Mouse (Mus musculus) neural tube, embryonic 11.5 days (tissue): ENCODE results near the gene Cbfa2t2. TPM values are rescaled to one million over a fixed set of nuclear protein-coding genes. Genes with fewer than 3 reads are reported as not detected.

Experiments used
- ATAC-seq: fragments of 200-750 bp; cut with Nextera tagmentation; 2 replicates; pipeline ENCODE4 v1.8.0; 2017; ENCODE audit warnings: moderate number of reproducible peaks, mild to moderate bottlenecking, moderate TSS enrichment, moderate library complexity; ENCODE audit not compliant: insufficient read depth, low FRiP score, low TSS enrichment
- DNase-seq: peaks from one replicate; pipeline ENCODE4 v3.0.0-alpha.2; 2015; ENCODE audit warnings: low spot score
- H3K27ac ChIP-seq: fragments of 300-500 bp; sonication (generic); 2 replicates; pipeline ENCODE4 v1.5.1; 2014; ENCODE audit warnings: low read depth, mild to moderate bottlenecking, low read length
- H3K27me3 ChIP-seq: fragments of 300-500 bp; sonication (generic); 2 replicates; pipeline ENCODE4 v1.6.1; 2014; ENCODE audit warnings: mild to moderate bottlenecking, low read length, mixed read lengths; ENCODE audit not compliant: control insufficient read depth, insufficient read depth
- H3K36me3 ChIP-seq: fragments of 300-500 bp; sonication (generic); 2 replicates; pipeline ENCODE4 v1.6.1; 2014; ENCODE audit warnings: mild to moderate bottlenecking, low read length, moderate library complexity, mixed read lengths; ENCODE audit not compliant: control insufficient read depth, insufficient read depth
- H3K4me1 ChIP-seq: fragments of 300-500 bp; sonication (generic); 2 replicates; pipeline ENCODE4 v1.6.1; 2014; ENCODE audit warnings: low read length, mixed read lengths; ENCODE audit not compliant: control insufficient read depth, insufficient read depth
- H3K4me2 ChIP-seq: fragments of 300-500 bp; sonication (generic); 2 replicates; pipeline ENCODE4 v1.6.1; 2014; ENCODE audit warnings: low read depth, mild to moderate bottlenecking, moderate library complexity
- H3K4me3 ChIP-seq: fragments of 300-500 bp; sonication (generic); 2 replicates; pipeline ENCODE4 v1.5.1; 2014; ENCODE audit warnings: low read depth, low read length
- H3K9ac ChIP-seq: fragments of 300-500 bp; sonication (generic); 2 replicates; pipeline ENCODE4 v1.6.1; 2014; ENCODE audit warnings: mild to moderate bottlenecking, low read length
- H3K9me3 ChIP-seq: fragments of 300-500 bp; sonication (generic); 2 replicates; pipeline ENCODE4 v1.6.1; 2016; ENCODE audit warnings: low read length; ENCODE audit not compliant: control insufficient read depth
- WGBS: fragments of 180-500 bp; shearing (Covaris S2); extraction: QIAGEN DNeasy Blood & Tissue Kit; methylation state at CpG from one replicate; pipeline ENCODE4 v1.1.7; 2014; 5-methylcytosine and 5-hydroxymethylcytosine counted together
- polyA plus RNA-seq: library from polyadenylated mRNA; unstranded; fragments of >200 nt; fragmentation: Nextera tagmentation; extraction: Ambion mirVana; gene quantifications from 2 replicates; pipeline ENCODE4 v1.2.1, GENCODE M21; 2014

Cbfa2t2 gene
- polyA plus RNA-seq, 1 experiment from 2014 or later = 63.6 TPM

DNA sequence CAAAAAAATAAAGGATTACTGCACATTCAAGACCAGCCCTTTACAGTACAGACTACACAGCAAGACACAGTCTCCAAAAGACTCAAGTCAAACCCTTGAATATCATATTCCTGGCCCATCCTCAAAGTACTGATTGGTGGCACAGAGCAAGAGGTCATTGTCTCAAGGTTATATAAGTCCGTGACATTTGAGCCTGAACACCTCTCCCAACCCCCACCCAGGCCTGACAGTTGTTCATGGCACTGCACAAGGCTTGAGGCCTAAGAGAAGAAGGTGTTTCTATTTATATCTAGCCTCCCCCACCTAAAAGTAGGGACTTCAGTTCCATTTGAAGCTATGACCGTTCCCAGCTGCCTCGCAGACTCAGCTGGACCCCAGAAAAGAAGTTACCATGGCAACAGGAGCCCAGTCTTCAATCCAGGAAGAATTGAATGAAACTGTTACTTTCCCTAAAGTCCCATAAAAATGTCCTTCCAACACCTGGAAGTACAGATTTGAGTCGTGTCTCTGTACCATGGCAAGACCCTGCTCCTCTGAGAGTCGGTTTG, 30.8 kb upstream of the Cbfa2t2 start:
- 57% methylated on average over 5 of the region's 5 CpGs for WGBS

DNA sequence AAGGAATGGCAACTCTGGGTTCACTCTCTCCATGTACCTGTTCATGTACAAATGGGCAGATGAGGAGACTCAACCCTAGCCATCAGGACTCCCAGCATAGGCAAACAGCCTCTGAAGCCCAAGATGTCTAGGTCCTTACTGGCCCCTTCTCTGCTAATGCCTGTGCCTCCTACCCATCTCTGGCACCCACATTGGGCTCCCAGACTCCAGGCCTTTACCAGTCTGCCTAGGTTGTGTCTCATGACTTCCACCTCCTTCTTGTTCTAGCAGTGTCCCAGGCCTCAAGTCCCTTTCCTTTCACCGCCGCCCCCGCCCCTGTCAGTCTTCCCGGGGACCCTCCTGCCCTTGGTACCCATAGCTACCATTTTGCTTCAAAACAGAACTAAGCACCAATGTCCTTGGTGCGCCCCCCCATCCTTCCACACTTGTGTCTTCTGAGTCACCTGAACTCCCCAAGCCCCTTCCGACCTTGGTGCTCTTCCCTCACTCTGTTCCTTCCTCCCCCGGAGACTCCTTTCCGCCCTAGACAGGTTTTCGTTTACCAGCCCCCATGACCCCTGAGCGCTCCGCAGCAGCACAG, 29.1 kb upstream of the Cbfa2t2 start:
- WGBS = 30% methylated on average over 11 of the region's 11 CpGs
- no peak overlapping the region for H3K27ac ChIP-seq
- H3K9me3 ChIP-seq = no peaks in the 10 kb centered on the region
- H3K4me2 ChIP-seq = peak overlapping the region; percentile 69
- peaks cover 4% of the 10 kb centered on the region; the same call in 1 of the 2 replicates for H3K27me3 ChIP-seq
- H3K4me3 ChIP-seq = peak overlapping the region; percentile 67
- no peaks in the 10 kb centered on the region for H3K4me1 ChIP-seq
- 0 out of 2 replicates have a peak, but pooled peaks have one; percentile 9 for ATAC-seq
- DNase-seq = no peak
- peak overlapping the region; percentile 67 for H3K9ac ChIP-seq
- H3K36me3 ChIP-seq = no peaks in the 10 kb centered on the region

More for the DNA sequence above, 30.8 kb upstream of the Cbfa2t2 start:
- H3K27me3 ChIP-seq = peaks cover 4% of the 10 kb centered on the region; the same call in 1 of the 2 replicates
- no peak overlapping the region for H3K27ac ChIP-seq
- DNase-seq = no peak
- H3K4me1 ChIP-seq = no peaks in the 10 kb centered on the region
- H3K4me2 ChIP-seq = no peak overlapping the region
- H3K4me3 ChIP-seq = no peak overlapping the region
- no peaks in the 10 kb centered on the region for H3K9me3 ChIP-seq
- no peaks in the 10 kb centered on the region for H3K36me3 ChIP-seq
- no peak for ATAC-seq
- H3K9ac ChIP-seq = no peak overlapping the region

DNA sequence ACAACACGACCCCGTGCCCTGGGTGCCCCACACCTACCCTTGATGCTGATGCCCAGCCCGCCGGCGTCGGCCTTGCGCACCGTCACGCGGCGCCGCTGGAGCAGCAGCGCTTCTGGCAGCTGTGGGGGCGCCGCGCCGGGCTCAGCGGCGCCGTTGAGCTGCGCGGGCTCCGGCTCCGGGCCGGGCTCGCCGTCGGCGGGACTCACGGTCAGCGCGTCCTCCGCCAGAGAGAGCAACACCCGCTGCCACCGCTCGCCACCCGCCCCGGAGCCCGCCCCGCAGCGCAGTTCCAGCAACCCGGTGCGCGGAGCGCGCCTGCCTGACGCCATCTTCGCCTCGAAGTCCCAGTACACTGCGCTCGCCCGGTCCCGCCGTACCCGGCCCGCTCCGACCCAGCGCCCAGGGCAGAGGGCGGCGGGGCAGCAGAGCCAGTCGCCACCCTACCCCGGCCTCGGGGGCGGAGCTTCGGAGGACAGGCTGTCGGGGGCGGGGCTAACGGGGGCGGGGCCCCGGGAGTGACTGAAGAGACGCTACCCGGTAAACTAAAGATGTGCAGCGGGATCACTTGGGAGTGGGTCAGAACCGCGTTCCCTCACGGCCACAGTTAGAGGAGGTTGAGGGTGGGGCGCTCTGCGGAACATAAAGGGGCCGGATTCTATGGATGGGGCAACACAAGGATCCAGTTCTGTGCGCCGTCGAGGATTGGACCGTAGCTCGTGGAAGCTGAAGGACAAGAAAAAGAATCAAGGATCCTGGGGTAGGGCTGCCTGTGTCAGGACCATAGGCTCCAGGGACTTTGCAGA, 28.4 kb upstream of the Cbfa2t2 start, which contains the start of gene Snta1:
Gene Snta1 (minus strand): TSS at position 457 of the 803 bp plus-strand sequence.
- no peaks in the 10 kb centered on the region for H3K36me3 ChIP-seq
- DNase-seq (peak; percentile 87), ATAC-seq (peak; percentile 89)
- peak within 1 kb of the TSS; percentile 67 for H3K9ac ChIP-seq
- H3K4me1 ChIP-seq = no peaks in the 10 kb centered on the region
- H3K4me2 ChIP-seq = peak within 1 kb of the TSS; percentile 69
- no peaks in the 10 kb centered on the region for H3K9me3 ChIP-seq
- H3K4me3 ChIP-seq = peak within 1 kb of the TSS; percentile 67
- no peak within 1 kb of the TSS for H3K27ac ChIP-seq
- peaks cover 4% of the 10 kb centered on the region; the same call in 1 of the 2 replicates for H3K27me3 ChIP-seq
- 2% methylated on average over 80 of the region's 84 CpGs for WGBS

DNA sequence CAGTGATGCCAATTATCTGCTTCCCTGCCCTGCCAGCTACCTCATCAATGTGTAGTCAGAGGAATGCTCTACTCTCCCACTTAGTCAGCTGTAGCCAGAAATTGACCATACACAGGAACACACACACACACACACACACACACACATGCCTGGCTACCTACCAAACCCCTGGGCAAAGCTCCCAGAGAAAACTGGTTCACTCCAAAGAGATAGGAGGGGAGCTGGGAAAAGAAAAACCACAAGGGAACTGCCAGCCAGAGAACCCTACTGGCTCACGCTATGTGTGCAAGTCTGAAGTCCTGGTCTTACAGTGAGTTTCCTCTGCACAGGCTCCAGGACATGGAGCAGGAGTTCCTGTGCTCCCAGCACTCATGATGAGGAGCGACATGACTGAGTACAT, 25.9 kb upstream of the Cbfa2t2 start:
- Histone ChIP-seq H3K9ac (no peak overlapping the region), H3K4me3 (no peak overlapping the region), H3K4me1 (no peaks in the 10 kb centered on the region), H3K27ac (no peak overlapping the region), H3K36me3 (no peaks in the 10 kb centered on the region), H3K27me3 (peaks cover 4% of the 10 kb centered on the region; the same call in 1 of the 2 replicates), H3K9me3 (no peaks in the 10 kb centered on the region), H3K4me2 (no peak overlapping the region)
- 60% methylated on average over 2 of the region's 2 CpGs for WGBS
- ATAC-seq = no peak
- no peak for DNase-seq

DNA sequence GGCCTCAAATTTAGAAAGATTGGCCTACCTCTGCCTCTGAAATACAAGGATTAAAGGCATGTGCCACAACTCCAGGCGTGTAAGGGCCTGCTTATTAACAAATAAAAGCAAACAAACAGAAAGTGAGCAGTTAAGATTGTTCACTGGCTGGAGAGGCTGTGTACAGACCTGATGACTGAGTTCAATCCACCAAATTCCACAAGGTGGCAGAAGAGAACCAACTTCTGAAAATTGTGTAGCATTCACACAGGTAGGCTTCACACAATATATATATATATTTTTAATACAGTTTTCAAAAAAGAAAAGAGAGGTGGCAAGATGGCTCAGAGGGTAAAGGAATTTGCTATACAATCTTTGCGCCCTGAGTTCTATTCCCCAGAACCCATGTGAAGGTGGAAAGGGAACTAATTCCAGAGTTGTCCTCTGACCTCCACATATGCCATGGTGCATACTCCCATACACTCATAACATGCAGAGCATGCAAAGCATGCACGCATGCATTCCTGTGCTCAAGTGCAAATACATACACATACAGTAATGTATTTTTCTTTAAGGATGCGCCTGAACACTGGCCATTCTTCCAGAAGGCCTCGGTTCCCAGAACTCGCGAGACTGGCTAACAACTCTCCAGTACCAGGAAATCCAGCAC, 24.1 kb upstream of the Cbfa2t2 start:
- WGBS = 65% methylated on average over 7 of the region's 7 CpGs
- no peak for ATAC-seq
- Histone ChIP-seq H3K4me3 (no peak overlapping the region), H3K4me2 (no peak overlapping the region), H3K27ac (no peak overlapping the region), H3K9me3 (no peaks in the 10 kb centered on the region), H3K4me1 (no peaks in the 10 kb centered on the region), H3K36me3 (no peaks in the 10 kb centered on the region), H3K9ac (no peak overlapping the region), H3K27me3 (peaks cover 2% of the 10 kb centered on the region; the same call in 1 of the 2 replicates)
- DNase-seq = no peak

DNA sequence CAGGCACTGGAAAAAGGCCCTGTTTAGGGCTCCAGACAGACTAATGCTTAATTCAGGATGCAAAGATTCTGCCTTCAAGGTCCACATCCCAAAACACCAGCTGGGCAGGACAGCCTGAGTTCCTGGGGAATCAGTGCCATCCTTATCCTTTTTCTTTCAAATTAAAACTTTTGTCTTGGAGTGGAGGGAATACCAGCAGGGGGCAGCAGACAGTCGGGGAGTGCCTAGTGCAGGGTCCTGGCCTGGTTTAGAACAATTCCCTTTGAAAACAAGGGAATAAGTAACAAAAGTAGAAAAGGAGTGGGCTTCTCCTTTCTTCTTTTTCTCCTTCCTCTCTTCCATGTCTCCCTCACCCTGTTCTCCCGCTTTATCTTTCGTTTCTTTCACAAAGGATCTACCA, 19.2 kb upstream of the Cbfa2t2 start:
- peaks cover 5% of the 10 kb centered on the region for H3K4me1 ChIP-seq
- whole genome bisulfite sequencing = 10% methylated on average over 3 of the region's 3 CpGs
- no peaks in the 10 kb centered on the region for H3K27me3 ChIP-seq
- H3K4me3 ChIP-seq = no peak overlapping the region
- H3K9me3 ChIP-seq = no peaks in the 10 kb centered on the region
- H3K27ac ChIP-seq = no peak overlapping the region
- H3K4me2 ChIP-seq = no peak overlapping the region
- ATAC-seq (no peak), DNase-seq (peak; percentile 79)
- no peaks in the 10 kb centered on the region for H3K36me3 ChIP-seq
- no peak overlapping the region for H3K9ac ChIP-seq

DNA sequence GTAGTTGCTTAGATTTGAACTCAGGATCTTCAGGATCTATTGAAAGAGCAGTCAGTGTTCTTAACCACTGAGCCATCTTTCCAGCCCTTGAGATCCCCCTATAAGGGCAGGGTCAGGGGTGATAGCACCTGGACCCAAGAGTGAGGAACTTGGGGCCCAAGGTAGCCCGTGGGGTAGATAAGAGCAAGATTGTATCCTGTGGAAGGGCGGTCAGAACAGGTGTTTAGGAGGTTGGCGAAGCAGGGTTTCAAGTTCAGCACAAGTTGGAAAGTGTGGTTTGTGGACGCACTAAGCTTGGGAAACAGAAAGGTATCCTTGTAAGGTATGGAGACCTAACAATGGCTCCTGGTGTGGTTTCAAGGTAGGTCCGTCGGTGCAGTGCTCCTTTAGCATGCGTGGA, 18.3 kb upstream of the Cbfa2t2 start:
- WGBS = 85% methylated on average over 7 of the region's 7 CpGs
- H3K9me3 ChIP-seq = no peaks in the 10 kb centered on the region
- no peak overlapping the region for H3K4me3 ChIP-seq
- H3K4me2 ChIP-seq = no peak overlapping the region
- no peak for ATAC-seq
- H3K4me1 ChIP-seq = peaks cover 5% of the 10 kb centered on the region
- H3K9ac ChIP-seq = no peak overlapping the region
- DNase-seq = no peak
- no peaks in the 10 kb centered on the region for H3K36me3 ChIP-seq
- H3K27me3 ChIP-seq = no peaks in the 10 kb centered on the region
- no peak overlapping the region for H3K27ac ChIP-seq

DNA sequence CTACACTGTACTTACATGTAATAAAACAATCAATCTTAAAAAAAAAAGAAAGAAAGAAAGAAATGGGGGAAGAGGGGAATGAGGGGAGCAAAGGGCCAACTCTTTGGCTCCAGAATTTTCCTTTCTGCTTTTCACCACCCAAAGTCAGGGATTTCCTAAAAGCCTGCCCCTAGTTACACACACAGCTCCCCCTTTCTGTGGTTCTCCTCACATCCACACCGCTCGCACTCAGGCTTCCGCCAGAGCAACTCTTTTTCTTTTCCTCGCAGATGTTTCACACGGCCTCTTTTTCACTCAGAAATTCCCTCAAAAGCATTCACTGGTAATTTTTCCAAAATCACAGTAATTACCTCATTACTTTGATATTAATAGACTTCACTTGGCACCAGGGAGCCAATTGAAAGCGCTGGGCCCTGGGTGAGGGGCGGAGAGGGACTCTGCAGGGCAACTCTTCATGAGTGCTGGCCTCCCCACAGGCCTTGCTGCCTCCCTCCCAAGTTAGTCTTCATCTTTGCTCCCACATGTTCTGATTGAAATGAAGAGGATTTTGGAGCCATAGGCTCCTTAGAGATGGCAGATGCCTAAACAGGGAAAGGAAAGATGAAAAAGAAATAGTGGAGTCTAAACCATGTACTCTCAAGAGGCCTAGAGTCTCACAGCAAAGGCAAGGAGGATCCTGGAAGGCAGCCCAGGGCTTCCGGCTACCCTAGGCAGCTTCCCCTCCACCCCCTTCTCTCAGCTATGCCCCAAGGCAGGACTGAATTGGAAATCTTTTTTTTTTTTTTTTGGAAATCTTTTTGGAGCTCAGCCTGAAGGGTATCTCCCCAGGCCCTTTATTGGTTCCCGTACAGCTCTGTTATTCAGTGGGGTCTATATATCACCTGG, 16.4 kb upstream of the Cbfa2t2 start:
- Histone ChIP-seq H3K4me2 (no peak overlapping the region), H3K27me3 (no peaks in the 10 kb centered on the region), H3K36me3 (no peaks in the 10 kb centered on the region), H3K4me1 (peaks cover 5% of the 10 kb centered on the region), H3K9ac (no peak overlapping the region), H3K27ac (no peak overlapping the region), H3K4me3 (no peak overlapping the region), H3K9me3 (no peaks in the 10 kb centered on the region)
- ATAC-seq (no peak), DNase-seq (no peak)
- 85% methylated on average over 9 of the region's 9 CpGs for WGBS
